Mouse (Mus musculus): ENCODE measurements at regions not wholly inside any gene's neighbourhood (a gene's known extent, or its start where the extent isn't known, plus 50 kb on each side); places are given as distances from the start of the nearest gene placed in this dataset.

DNA sequence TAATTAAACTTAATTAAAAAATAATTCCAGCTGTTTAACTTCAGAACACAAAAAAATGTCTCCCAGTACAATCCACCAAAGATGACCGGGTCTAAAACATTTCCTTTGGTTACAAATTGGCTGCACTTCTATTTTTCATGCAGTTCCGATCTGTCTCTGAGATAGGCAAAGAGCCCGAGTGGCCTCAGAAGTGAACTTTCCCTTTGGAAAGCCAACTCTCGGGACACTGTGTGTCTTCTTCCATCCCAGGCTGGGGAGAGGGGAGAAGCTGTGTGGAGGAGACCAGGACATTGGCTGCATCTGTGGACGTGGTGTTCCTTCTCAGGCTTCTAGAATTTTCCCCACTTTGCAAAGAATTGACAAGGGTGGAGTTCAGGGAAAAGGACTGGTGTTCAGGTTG is 125.0 kb upstream of the Ubr2 start:
- TF ChIP-seq CTCF (IDR thresholded peaks at IDR 0.05; ENCODE audit: borderline replicate concordance, insufficient read depth, low read depth, low read length) = no peak
- no peak for TF ChIP-seq POLR2A (IDR thresholded peaks at IDR 0.05; ENCODE audit: borderline replicate concordance, insufficient read depth, low read length)
